Mouse (Mus musculus) erythroid progenitor cell, adult 5-6 weeks (primary cell): ENCODE measurements around the gene Hdac9. TPM values are rescaled to one million over a fixed set of nuclear protein-coding genes. Genes with fewer than 3 reads are reported as not detected.

Source experiments
- ATAC-seq: replicated peaks from 2 replicates; pipeline ENCODE4 v1.8.0; 2016; ENCODE audit warnings: moderate number of reproducible peaks, mild to moderate bottlenecking, moderate TSS enrichment, inconsistent platforms; ENCODE audit not compliant: poor library complexity, low FRiP score, severe bottlenecking
- total RNA-seq, 2 experiments: library from RNA; stranded (forward) in 1 of 2; stranded (reverse) in 1 of 2; fragments of 150-400 nt in 1 of 2; fragments of 186-747, 209-891 nt in 1 of 2; gene quantifications; 2 replicates each; pipeline versions ENCODE4 v1.2.3 to v1.2.4; 2015 to 2017; ENCODE audit warnings: low replicate concordance in 2 of 2

Hdac9 gene
- total RNA-seq, 2 experiments from 2014 or later = 1.7 to 2.3 TPM

DNA sequence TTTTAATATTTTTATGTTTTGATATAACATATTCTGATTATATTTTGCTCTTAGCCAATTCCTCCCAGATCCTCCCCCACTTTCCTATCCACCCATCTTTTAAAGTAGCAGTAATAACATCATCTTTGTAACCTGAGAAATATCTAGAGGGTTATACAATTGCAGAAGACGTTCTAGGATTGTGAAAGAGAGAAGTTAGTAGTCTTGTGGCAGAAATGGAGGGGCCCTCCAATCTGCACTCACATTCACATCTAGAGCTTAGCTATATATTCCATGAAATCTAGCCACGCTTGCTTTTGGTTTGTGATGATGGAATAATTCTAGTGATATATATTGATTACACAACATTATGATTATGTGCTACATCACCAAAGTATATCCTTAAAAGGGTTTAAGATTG is 106.7 kb downstream of the Hdac9 start:
- ATAC-seq = no peak

DNA sequence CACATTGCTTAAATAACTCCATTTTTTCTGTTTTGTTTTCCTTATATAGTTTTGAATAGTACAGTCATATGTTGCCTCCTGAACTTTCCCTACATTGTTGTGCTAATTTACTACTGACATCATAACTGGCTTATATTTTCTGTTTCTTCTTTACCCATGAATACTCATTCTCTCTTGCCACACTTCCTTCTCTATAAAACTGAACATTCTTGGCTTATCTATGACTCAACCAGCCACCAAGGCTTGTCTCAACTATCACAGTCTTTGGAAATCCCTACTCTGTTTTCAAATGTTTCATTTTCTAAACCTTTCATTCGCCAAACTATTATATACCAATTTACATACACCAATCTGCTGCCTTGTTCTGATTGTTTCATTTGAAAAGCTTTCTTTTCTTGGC is 108.7 kb downstream of the Hdac9 start:
- no peak for ATAC-seq

DNA sequence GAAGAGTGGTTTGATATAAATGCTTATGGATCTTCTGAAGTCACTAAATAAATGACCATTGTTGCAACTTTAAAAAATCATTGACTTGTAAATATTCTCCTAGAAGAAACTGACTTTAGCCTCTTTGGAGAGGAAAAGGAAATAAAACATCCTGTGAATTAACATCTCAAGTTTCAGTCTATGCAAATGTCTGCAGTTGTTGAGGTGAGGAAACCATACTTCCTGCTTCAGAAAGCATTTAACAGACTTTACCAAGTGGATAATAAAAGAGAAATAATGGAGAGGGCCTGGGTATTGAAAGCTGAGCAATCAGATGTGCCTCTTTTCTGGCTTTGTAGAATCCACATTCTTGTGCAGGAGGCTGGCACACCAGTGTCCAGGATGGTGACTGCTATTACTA is 110.4 kb downstream of the Hdac9 start:
- no peak for ATAC-seq

DNA sequence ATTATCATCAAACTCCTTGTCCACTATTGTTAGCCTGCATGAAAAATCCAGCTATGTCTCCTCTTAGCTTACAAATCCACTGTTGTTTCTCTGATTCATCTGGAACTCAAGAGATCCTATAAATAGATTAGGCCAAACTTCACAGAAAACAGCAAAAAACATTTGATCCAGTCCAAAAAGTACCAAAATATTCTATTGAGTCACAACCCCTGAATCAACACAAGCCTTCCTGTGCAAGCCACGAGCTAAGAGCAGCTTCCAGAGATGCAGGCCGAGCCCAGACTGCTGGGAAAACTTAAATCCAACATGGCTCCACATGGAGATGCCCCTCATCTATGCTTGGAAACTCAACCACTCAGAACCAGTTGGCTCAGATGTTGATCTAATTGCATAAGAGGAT is 113.2 kb downstream of the Hdac9 start:
- ATAC-seq = no peak

DNA sequence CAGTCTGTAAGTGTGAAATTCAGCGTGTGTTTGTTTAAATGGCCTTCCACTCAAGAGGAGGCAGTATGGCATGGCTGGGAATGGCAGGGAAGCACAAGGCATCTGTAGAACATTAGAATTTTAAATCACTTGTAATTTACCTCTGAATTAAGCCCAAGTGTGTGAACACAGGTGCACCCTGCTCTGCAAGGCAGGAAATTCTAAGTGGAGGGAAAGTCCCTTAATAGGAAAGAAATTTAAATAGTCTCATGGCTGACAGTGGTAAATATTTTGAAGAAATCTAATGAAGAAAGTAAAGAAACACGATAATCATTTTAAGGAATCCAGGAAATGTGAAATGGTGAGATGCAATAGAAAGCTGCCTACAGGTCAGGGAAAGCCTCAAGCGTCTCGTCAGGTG is 114.6 kb downstream of the Hdac9 start:
- no peak for ATAC-seq

DNA sequence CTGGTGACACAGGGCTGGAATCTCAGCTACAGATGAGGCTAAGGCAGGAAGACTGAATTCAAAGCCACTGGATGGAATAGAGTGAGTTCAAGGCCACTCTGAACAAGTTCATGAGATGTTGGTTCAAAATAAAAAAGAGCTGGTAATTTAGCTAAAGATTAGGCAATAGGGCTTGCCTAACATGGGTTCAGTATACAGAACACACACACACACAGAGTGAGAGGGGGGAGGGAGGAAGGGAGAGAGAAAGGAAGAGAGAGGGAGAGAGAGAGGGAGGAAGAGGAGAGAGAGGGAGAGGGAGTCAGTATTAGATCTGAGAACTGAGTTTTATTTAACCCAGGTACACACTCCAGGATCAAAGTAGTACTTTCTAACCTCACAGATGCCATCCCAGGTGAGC is 115.1 kb downstream of the Hdac9 start:
- ATAC-seq = no peak

DNA sequence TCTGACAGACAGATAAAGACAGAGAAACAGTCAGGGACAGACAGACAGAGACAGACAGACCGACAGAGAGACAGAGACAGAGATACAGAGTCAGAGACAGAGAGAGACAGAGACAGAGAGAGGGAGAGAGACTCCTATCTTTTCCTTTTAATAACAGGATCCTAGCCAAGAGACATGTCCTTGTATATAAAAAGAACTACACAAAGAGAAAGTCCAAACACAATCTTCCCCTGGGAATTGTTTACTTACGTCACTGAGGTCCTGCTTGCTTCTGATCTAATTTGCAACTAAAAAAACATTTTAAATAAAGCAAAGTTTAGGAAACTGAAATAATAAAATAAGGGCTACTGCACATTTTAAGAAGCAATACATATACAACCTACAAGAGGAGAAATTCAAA is 119.5 kb downstream of the Hdac9 start:
- no peak for ATAC-seq

DNA sequence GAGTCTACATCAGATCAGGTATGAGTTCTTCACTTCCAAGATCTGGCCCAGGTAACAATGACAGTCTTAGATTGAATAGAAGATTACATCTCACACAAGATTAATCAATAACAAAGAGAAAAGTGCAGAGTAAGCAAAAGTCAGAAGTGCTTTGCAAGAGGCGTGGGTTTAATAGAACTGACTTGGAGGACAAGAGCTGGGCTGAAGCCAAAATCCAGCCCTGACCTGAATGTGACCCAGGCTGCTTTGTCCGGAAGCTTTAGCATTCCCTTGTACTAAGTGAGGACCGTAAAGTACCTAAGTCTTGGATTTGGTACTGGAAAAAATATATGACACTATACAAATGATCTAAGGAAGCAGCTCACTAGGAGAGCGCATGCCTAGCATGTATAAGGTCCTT is 121.4 kb downstream of the Hdac9 start:
- no peak for ATAC-seq

DNA sequence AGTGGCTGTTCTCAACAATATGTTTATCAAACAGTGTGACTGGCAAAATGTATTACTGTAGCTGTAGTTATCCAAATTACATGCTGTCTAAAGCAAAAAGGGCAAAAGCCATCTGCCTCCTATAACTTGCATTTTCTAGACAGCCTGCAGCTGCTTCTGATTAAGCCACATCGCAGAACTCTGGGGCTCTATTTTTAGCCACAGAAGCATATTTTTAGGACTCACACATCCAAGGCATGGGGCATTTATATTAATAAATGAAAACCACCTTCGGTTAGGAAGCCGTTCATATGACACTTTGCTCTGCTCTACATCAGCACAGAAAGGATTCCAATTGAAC is 124.8 kb downstream of the Hdac9 start:
- no peak for ATAC-seq

DNA sequence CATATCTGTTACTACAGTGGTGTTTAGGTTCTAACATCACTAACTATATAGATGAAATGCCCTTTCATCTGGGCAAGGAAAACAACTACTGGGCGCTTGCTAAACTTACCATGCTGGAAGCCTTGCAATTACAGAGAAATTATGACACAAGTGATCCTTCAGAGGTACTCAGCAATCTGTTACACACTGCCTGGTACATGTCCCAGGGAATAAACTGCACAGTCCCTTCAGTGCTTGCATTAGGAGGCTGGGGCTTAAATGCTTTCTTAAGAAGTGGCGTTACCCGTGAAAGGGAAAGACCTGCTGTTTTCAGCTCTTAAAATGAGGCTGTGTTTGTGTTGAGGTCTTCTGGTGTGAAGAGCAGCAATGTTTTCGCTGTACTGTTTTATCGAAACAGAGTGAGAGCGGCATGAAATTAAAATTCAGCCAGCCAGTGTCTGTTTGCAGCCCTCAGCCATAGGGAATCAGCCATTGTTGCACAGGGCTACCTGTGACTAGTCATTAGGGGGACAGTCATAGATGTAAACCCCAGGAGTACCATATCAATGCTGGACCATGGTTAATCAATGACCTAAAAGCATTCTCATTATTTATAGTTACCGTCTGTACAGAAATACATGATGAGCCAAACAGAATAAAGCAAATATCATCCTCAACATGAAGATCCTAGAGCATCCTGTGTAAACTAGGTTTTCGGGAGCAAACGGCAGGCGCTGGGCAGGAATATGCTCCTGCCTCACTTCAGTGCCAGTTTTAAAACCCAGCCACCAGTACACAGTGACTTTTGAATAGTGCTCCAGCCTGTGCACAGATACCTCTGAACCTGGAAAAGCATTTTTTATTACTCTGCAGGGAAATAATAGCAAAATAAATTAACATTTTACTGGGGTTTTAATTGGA is 125.4 kb downstream of the Hdac9 start:
- ATAC-seq = no peak

DNA sequence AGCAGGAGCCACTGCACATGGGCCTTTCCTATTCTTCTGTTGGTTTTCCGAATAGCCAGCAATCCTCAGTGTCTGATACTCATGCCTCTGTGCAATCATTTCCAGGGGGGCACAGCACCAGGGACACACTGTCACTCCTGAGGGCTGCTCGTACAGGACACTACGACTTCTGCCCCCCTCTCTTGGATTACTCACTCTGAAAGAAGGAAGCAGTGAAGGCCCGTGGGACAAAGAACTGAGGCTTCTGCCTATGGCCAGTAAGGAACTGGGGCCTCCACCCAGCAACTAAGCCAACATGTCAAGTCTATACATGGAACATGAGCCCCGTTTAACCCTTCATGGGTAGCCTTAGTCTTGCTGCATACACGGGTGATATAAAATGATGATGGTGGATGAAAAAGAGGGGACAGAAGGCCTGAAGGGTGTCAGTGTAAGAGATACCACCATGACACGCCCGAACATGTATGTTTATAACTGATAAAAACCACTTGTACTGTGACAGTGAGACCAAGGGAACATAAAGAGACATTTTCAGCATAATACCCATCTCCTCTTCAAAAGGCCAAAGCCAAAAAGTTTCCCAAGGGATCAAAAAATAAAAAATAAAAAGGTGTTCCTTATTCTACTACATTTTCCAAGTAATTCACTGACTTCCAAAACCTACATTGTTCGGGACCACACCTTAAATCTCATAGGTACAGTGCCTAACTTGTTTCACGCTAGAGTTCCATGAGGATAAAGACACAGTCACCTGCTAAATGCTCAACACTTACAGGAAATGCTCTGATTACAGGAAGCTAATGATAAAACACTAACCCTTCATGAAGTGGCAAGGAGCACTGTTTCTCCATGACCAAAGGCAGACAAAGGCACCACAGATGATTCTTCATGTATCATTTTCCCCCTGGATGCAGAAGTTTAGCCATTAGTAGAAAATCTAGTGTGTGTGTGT is 127.6 kb downstream of the Hdac9 start:
- peak; percentile 63 for ATAC-seq

DNA sequence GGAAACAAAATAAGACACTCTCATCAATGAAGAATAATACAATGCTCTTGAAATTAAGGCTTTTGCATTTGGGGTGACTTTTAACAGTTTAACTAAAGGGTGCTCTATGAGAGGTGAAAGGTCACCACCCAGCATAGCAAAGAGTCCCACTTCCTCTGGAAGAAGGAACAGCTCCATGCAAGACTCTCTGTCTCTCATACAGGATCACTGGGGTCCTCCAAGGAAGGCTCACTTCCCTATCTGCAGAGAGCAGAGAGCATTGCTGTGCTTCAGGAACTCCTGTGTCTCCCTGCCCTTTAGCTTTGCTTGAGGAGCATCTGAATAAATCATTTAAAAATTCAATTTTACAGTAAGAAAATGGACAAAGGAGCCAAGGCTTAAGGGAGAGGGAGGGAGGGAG is 129.5 kb downstream of the Hdac9 start:
- ATAC-seq = no peak

DNA sequence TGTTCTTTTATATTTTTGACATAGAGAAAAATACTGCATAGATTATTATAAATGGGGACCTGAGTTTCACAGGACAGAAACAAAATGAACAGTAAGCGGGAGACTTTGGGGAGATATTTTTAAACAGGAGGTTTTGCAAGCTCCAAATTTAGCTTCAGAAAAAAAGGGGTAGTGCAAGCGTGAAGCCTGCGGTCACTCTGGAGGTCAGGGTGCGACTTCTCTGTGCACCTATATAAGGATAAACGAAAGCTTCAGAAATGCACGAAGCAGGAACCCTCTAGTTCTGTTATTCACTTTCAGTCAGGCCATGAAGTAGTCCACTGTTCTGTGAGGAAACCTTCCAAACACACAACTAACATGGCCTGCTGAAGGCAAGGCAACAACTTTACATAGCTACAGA is 133.3 kb downstream of the Hdac9 start:
- ATAC-seq = no peak

DNA sequence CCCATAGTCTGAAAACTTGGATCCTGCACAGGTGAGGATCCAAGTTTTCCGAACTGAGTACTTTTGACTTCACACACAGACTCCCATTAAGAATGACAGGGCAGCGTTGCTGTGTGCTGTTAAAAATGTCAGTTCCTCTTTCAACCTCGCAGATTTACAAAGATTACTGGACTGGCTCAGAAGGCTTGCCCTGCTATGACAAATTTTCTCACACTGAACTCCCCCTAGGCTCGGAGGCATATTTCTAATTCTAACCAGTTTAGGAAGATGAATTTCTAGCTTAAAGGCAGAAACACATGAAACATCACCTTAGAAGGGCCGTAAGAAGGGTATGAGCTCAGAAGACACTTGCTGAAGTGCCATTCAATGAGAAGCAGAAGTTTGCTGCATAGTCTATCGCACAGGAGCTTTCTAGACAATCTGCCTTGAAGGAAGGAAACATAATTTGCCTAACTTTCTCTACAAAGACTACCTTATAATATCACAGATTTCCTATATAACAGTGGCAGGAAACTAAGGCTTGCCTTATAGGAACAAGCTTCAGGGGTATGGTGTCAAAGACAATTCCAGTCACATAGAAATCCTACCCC is 137.4 kb downstream of the Hdac9 start:
- ATAC-seq = no peak

DNA sequence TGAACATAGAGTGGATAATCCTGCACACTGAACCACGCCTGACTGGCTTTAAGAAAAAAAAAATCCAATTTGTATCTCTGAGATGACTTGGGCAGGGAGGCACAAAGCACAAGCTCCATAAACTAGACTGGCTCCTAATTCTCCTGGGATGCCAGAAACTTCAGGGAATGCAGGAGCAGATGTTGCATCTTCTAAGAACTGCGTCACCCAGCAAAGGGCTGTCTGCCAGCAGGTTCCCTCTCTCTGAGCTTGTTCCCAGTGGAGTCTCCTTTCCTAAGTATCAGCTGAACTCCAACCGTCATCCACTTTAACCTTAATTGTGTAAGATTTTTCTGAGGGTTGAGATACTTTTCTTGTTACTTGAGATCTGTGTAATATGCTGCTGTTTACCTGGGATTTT is 140.7 kb downstream of the Hdac9 start:
- no peak for ATAC-seq

DNA sequence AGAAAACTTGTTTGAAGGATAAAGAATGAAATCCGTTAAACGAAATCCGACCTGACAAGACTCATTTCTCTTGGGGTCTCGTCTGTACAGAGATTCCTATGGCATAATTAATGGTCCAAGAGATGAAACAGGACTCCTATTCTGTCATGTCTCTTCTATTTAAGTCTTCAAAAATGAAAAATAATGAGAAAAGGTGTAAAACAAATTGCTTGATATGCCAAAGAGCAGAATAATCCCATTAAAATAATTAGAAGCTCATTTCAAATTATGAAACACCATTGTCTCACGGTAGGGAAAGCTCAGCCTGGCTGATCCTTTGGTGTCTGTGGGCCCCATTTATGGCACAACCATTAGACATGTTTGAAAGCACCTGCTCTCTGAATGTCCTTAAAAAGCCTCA is 142.8 kb downstream of the Hdac9 start:
- ATAC-seq = no peak

DNA sequence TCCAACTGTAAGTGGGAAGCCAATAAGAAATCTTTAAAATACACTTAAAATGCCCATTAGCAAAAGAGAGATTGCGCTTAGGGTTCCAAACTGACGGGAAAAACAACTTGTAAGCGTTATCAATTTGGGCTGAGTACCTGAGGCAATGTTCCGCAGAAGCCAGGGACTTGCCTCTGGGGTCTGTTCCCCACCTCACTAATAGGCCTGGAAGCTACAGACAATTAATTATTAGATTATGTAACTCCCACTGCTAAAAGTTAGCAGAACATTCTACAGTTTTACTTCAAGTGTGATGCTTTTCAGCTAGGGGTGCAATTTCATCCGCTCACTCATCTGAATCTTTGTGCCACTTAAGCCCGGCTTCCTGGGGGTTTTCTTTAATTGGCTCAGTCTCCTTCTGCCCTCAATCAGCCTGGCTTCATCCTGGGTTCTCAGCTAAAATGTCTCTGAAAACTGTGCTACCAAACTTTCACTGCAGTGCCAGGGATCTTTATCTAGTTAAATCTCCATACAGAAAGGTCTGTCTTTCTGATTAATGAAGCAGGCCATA is 149.6 kb downstream of the Hdac9 start:
- no peak for ATAC-seq

DNA sequence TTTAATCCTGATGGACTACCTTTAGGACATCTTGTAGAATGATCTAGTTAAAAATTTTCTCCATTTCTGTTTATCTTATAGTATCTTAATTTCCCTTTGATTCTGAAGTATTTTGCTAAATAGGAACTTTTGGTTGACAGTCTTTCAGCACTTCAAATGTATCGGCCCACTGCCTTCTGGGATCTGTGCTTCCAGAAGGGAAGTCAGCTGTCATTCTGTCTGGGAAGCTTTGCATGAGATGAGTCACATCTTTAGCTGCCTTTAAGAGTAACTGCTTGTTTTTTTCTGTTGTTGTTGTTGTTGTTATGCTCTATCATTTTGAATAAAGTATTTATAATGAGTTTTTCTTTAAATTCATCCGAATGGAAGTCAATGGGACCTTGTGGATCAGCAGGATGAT is 169.6 kb downstream of the Hdac9 start:
- ATAC-seq = no peak

DNA sequence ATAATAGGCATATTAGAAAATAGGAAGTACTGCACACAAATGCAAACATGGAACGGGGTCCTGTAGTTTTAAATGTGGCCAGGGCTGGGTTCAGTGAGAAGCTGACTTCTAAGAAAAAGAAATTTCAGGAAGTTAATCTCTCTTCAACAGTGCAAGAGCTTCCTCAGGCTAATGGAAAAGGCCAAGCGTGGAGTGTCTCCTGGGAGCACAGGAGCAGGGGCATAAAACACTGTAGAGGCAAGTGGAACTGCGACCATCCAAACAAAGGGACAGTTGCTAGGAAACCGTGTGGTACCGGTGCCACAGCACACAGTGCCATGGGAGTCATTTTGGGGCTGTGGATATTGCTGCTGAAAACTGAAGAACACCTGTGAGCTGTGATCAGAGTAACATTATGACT is 191.7 kb downstream of the Hdac9 start:
- ATAC-seq = no peak

DNA sequence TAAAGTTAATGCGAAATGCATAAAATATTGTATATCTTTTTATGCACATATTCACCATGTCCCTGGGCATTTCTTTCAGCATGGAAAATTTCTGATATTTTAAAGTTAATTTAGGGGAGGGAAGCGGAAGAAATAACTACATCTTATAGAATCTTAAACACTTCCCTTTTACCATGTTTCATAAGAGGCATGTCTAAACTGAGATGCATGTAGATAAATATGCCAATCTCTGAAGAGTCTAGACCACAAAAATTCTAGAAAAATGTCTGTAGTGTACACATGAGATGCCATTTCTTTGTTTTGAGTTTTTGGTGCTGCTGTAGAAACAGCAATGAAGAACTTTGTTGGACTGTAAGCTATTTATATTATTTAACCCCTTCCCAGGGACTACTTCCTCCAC is 192.6 kb downstream of the Hdac9 start:
- ATAC-seq = no peak
